Mouse (Mus musculus) hindbrain, embryonic 15.5 days (tissue): ENCODE results near the gene Cdkn2c. TPM values are rescaled to one million over a fixed set of nuclear protein-coding genes. Genes with fewer than 3 reads are reported as not detected.

Experiments used
- polyA plus RNA-seq: library from polyadenylated mRNA; unstranded; fragments of >200 nt; fragmentation: Nextera tagmentation; extraction: Ambion mirVana; gene quantifications from 2 replicates; pipeline ENCODE4 v1.2.1, GENCODE M21; 2015

Cdkn2c gene
- polyA plus RNA-seq, 1 experiment from 2014 or later, result 3.9 TPM

Other genes starting within 250 kb of the Cdkn2c start
- gene Rnf11, start 182.5 kb downstream of the Cdkn2c start, polyA plus RNA-seq, result 65.5 and 67.3 TPM in 2 replicates
- not detected in 2 replicates for gene 4930522H14Rik, start 135.9 kb downstream of the Cdkn2c start, polyA plus RNA-seq
- gene Faf1, start 9.4 kb upstream of the Cdkn2c start, polyA plus RNA-seq, result 30.2 and 31.8 TPM in 2 replicates